Mouse (Mus musculus) thymus, adult 2 months (tissue): ENCODE measurements around the gene Mark2.

Experiments used
- CTCF ChIP-seq: fragments of 200-500 bp; IDR thresholded peaks from 2 replicates; pipeline ENCODE4 v1.5.1; 2012; ENCODE audit warnings: mild to moderate bottlenecking, control low read depth, low read length, moderate library complexity, borderline replicate concordance; ENCODE audit not compliant: control insufficient read depth, poor library complexity, insufficient read depth; ENCODE audit errors: extremely low read depth
- POLR2A ChIP-seq: fragments of 200-500 bp; IDR thresholded peaks from 2 replicates; pipeline ENCODE4 v1.6.1; 2012; ENCODE audit warnings: mild to moderate bottlenecking, low read length, control low read depth, moderate library complexity; ENCODE audit not compliant: control insufficient read depth, poor library complexity, insufficient read depth; ENCODE audit errors: extremely low read depth

GRCm38 (mm10) chr19:7339026-7339425 is 2.6 kb downstream of the Mark2 start:
- TF ChIP-seq POLR2A (no peak), CTCF (no peak)
